Mouse (Mus musculus): ENCODE measurements around the gene Cdh13.

- TF ChIP-seq MAX (IDR thresholded peaks at IDR 0.05; ENCODE audit: low read depth) (no peak), POLR2A (IDR thresholded peaks at IDR 0.05; ENCODE audit: insufficient read length, low read depth) (no peak), USF1 (IDR thresholded peaks at IDR 0.05; ENCODE audit: low read depth) (no peak), TCF3 (IDR thresholded peaks at IDR 0.05; ENCODE audit: insufficient read length, low read depth) (no peak)
Measured at GRCm38 (mm10) chr8:119281761-119282160, 998.2 kb downstream of the Cdh13 start.

Measured in myocyte (in vitro differentiated cells).